Mouse (Mus musculus) G1E-ER4 (cell line): ENCODE data around the gene Gm26602. TPM values are rescaled to one million over a fixed set of nuclear protein-coding genes. Genes with fewer than 3 reads are reported as not detected.

ENCODE experiments used
- GATA1 ChIP-seq: IDR thresholded peaks from one replicate; pipeline ENCODE4 v1.8.0; 2012; ENCODE audit warnings: low read length, inconsistent platforms
- polyA plus RNA-seq: library from polyadenylated mRNA; stranded (reverse); fragments of >175 nt; gene quantifications from 2 replicates; pipeline ENCODE4 v1.2.3, GENCODE M21; 2012

The Gm26602 gene
- polyA plus RNA-seq, 1 experiment = not detected

GRCm38 (mm10) chr10:79920958-79921535, 10.4 kb downstream of the Gm26602 start, which contains the start of gene R3hdm4:
R3hdm4 (minus strand) TSS chr10:79921208.
- TF ChIP-seq GATA1 = no peak

GRCm38 (mm10) chr10:79921572-79921971, 10.9 kb downstream of the Gm26602 start:
- no peak for TF ChIP-seq GATA1

GRCm38 (mm10) chr10:79924998-79925784, 14.5 kb downstream of the Gm26602 start:
- TF ChIP-seq GATA1 = no peak

DNA sequence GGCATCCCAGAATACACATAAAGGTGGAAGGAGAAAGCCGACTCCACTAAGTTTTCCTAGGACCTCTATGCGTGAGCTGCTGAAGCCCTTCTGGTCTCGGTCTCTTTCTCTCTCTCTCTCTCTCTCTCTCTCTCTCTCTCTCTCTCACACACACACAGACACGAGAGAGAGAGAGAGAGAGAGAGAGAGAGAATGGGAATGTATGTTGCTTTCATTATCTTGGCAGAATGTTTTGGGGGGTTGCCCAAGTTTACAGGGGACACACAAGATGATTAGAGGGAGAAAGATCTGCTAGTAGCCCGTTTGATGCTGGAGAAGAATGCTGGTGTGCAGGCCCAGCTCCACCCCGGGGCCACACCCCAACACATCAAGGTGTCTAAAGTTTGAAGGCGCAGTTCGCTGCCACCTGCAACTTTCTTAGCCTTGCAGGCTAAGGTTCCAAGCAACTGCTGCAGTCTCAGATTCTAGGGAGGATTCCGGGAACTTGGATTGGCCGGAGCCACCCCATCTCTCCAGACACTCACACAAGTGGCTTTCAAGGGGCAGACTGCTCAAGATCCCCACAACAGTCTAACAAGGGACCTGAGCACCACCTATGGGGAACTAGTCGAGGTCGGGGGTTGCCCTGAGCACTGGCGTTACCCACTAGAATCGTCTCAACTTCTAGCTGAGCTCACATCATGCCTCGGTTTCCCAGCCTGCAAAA, 15.3 kb downstream of the Gm26602 start:
- no peak for TF ChIP-seq GATA1

DNA sequence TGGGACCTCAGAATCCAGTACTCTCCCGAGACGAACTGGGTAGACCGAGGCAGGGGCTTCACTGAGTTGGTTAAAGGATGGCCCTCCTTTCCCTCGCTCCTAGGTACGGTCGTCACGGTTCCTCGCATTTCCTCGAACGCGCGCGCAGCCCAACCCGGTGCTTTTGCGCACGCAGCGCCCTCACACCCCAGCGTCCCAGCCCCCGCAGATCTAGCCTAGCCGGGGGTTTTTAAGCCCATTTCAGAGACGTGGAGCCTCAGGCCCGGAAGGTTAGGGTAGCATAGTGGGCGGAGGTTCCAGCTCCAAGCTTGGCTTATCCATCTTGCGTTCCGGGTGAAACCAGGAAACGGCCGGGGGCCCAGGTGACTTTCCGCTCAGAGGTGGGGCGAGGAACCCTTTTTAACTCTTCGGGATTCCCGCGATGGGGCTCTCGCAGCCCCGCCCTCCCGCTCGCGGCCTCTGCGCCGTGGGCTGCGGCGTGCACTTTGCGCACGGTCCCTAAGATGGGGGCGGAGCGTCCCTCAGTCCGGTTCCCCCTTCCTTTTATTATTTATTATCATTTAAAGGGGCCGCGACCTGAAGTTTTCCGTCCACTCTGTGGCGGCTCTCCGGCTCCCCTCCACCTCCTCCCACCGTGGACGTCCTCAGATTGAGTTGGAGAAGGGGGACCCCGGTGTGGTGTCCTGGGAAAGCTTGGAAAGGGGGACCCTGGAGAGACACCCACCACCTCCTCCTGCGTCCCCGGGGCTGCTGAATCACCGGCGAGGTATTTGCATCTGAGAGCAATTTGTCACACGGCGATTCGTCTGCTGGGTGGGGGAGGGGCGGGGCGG, 16.1 kb downstream of the Gm26602 start, which contains the start of gene Arid3a:
Gene Arid3a, plus strand, starts transcription at position 553 of the 833 bp plus-strand sequence.
- no peak for TF ChIP-seq GATA1

DNA sequence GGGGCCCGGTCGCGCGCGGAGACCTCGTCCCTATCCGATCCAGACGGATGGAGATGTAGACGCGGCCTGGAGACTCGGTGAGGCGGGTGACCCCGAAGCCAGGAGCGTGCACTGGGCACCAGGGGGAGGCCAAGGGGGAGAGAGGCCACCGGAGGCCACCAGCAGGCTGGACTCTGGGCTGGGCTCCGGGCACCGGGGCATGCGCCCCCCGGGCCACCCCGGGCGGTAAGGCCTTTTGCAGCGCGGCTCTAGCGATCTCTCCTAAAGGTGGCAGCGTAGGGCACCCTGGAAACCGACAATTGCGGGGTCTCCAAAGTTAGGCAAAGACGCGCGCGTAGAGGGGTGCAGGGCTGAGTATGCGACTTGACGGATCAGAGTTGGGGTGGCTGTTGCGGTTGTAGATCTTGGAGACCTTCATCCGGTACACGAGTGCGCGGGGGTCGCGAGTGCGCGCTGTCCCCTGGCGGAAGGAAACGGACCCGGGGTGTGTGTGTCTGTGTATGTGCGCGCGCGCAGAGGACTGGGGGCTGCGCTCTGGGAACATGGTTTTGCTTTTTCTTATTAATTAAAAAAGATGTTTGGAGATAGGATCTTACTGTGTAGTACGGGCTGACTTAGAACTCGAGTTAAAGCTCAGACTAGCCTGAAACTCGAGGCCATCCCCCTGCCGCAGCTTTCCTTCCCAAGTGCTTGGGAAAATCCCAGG, 16.8 kb downstream of the Gm26602 start:
- TF ChIP-seq GATA1 = no peak

DNA sequence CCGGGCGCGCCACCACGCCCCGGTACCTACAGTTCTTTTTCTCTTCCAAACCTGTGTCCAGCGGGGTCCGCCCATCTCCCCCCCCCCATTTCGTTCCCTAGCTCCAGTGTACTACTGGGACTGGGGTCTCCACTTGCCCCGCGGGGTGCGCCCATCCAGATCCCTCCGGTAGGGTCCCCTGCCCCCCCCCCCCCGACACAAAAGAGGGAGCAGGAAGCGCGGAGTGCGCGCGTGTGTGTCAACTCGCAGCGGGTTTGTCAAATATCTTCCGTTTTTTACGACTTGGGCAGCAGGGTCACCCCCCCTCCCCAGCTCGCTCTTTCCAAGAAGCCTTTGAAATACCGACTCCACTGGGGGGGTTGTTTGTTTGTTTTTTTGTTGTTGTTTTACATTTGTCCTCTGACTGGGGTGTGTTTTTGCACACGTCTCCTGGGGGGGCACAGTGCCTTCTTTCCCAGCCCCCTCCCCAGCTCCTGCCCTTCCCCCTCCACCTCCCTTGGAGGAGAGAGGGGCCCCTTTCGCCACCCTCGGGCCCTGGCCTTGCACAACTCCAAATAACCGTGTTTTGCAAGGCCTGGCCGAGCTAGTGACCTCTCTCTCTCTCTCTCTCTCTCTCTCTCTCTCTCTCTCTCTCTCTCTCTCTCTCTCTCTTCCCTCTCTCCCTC, 17.5 kb downstream of the Gm26602 start:
- TF ChIP-seq GATA1 = no peak

GRCm38 (mm10) chr10:79928907-79929701, 18.4 kb downstream of the Gm26602 start:
- no peak for TF ChIP-seq GATA1

DNA sequence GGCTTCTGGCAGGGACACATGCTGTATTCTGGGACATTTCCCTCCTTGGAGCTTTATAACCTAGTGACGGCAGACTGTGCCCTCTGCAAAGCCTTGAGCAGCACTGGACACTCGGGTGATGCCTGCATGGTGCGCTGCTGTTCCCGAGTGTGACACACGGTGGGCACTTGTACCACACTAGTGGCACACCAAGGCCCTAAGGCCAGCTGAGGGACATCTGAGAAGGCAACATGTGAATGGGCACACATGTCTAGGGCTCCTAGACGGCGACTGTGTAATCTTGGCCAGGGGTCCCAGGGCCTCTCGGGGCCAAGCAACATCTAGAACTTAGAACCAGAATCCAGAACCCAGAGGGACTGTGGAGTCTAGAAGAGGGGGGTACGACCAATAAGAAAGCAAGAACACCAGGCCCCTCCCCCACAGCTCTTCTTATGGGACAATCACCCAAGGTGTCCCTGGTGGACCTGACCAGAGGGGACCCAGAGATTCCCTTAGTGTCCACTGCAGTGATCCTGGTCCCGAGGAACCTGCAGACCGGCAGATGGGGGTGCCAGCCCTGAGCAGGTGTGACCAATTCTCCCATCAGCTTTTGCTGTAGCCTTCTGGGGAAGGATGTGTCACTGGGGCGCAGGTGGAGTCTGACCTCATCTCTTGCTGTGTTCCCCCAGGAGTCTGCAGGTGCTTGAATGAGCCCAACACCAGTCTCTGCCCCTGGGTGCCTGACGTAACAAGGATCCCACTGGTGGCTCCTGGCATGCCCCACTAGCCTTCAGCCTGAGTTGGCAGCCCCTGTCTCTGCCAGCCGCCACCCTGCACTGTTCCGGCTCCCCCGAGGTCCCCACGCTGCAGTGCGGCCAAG, 19.5 kb downstream of the Gm26602 start:
- TF ChIP-seq GATA1 = no peak

- no peak for TF ChIP-seq GATA1
Observed at GRCm38 (mm10) chr10:79930826-79931186, 20.1 kb downstream of the Gm26602 start.

- TF ChIP-seq GATA1 = no peak
Observed at GRCm38 (mm10) chr10:79931797-79932196, 21.1 kb downstream of the Gm26602 start.

- no peak for TF ChIP-seq GATA1
Observed at GRCm38 (mm10) chr10:79932736-79933135, 22.1 kb downstream of the Gm26602 start.

GRCm38 (mm10) chr10:79933145-79933679, 22.6 kb downstream of the Gm26602 start:
- TF ChIP-seq GATA1 = no peak
